Mouse (Mus musculus): ENCODE measurements at regions not wholly inside any gene's neighbourhood (a gene's known extent, or its start where the extent isn't known, plus 50 kb on each side); places are given as distances from the start of the nearest gene placed in this dataset.

DNA sequence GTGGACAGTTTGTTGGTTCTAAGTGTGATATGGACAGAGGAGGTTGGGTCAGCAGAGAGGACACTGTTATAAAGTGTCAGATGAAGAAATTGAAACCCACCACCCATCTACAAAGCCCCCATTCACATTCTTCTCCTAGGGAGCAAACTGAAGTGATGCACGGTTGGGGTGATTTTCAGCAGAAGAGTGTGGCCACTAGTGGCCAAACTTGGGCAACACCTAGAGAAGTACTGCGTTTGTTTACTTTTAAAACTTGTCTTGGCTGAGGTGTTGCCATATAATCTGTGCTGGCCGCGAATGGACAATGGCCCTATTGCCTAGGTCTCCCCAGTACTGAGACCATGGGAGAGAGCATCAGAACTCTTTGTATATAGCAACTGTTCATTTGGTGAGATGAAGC is 150.8 kb upstream of the Cox10 start:
- DNase-seq (ENCODE audit: low spot score): no peak

- DNase-seq (ENCODE audit: low spot score): no peak
Measured at GRCm38 (mm10) chr11:64220888-64221287, 141.6 kb upstream of the Cox10 start.

DNA sequence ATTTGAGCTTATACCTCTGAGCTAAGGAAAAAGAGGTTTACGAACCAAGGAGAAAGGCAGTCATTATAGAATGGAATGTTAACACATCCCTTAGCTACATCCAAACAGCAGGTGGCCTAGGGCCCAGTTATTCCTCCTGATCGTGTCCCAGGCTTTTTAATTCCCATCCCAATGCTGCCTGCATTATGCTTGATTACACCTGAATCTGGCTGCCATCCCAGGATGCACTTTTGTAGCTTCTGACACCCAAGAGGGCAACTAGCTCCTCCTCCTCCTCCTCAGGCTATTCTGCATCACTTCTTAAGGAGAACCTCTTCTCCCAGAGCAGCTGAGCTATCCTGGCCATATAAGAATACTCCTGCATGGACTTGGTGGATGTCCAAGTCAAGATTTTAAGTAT is 137.9 kb upstream of the Cox10 start:
- no peak for DNase-seq (ENCODE audit: low spot score)

DNA sequence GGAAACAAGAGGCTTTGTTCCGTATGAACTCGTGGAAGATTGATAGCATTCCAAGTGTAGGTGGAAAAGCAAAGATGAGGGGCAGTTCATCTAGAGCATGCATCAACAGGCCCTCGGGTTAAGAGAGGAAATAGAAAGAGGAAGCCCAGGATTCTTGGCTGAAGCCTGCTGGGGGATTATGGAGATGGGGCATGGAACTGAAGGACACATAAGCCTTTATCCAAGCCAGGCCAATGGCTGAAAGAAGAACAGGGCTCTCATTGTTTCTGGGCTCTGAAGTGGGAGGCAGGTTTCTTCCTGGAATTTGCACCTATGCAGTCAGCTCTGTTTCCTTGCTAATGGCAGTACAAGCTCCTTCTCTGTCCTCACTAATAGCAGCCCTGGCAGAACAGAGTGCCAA is 131.6 kb upstream of the Cox10 start:
- no peak for DNase-seq (ENCODE audit: low spot score)

- no peak for DNase-seq (ENCODE audit: low spot score)
Measured at GRCm38 (mm10) chr11:64208306-64208705, 129.0 kb upstream of the Cox10 start.

- DNase-seq (ENCODE audit: low spot score): peak; percentile 14
Measured at GRCm38 (mm10) chr11:64207358-64207864, 128.1 kb upstream of the Cox10 start.

- DNase-seq (ENCODE audit: low spot score): no peak
Measured at GRCm38 (mm10) chr11:64206155-64206554, 126.9 kb upstream of the Cox10 start.

DNA sequence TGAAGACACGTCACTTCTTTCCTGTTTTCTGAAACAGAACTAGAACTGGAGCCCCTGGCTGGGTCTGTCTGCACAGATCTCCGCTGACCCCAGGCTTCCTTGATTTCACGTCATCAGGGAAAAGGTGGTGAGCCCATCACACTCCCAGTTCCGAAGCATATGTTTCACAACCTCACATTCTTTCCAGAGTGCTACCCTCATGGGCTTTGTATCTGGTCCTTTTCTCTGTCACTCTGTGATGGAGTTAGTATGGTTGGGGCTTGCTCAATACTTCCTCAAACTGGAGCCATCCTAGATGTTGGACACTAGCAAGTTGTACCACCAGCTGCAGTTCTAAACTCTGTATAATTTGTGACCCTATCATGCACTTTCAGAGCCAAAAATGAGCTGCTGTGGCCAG is 125.8 kb upstream of the Cox10 start:
- no peak for DNase-seq (ENCODE audit: low spot score)

- no peak for DNase-seq (ENCODE audit: low spot score)
Measured at GRCm38 (mm10) chr11:64204305-64204704, 125.0 kb upstream of the Cox10 start.

- DNase-seq (ENCODE audit: low spot score): no peak
Measured at GRCm38 (mm10) chr11:64200874-64201273, 121.6 kb upstream of the Cox10 start.

GRCm38 (mm10) chr11:64195272-64195671 is 116.0 kb upstream of the Cox10 start:
- DNase-seq (ENCODE audit: low spot score): no peak

DNA sequence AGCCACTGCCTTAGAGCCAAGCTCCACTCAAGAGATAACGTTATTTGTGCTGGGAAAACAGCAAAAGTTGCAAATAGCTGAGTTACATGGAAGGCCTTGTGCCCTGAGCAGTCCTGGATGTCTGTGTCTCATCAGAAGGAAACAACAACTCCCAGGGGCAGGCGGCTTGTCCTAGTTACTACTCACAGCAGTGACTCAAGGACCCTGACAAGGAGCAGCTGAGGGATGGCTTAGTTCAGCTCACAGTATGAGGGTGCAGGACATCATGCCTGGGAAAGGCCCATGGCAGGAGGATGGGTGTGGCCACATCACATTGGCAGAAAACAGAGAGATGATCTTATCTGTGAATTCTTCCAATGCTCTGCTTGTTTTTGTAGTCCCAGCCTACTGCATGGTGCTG is 109.4 kb upstream of the Cox10 start:
- DNase-seq (ENCODE audit: low spot score): peak; percentile 47

GRCm38 (mm10) chr11:64187488-64188444 is 108.5 kb upstream of the Cox10 start:
- no peak for DNase-seq (ENCODE audit: low spot score)

DNA sequence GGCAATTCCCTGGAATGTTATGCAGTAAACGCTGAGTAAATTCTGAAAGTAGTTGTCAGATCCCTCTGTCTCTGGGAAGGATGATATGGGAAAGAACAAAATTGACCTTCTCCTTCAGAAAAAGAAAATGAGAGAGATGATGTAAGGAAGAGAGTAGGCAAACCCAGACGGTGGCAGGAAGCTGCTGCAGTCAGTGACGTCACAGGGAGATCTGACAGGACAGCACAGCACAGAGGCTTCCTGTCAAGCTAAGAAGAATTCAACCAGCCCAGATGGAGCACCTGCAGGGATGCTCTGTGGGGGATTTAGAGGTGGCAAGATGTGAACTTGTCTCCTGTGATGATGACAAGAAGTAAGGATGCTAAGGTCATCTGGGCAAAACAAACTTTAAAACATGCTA is 107.7 kb upstream of the Cox10 start:
- no peak for DNase-seq (ENCODE audit: low spot score)

- no peak for DNase-seq (ENCODE audit: low spot score)
Measured at GRCm38 (mm10) chr11:64186590-64186989, 107.3 kb upstream of the Cox10 start.

GRCm38 (mm10) chr11:64180036-64180435 is 100.8 kb upstream of the Cox10 start:
- DNase-seq (ENCODE audit: low spot score): no peak

DNA sequence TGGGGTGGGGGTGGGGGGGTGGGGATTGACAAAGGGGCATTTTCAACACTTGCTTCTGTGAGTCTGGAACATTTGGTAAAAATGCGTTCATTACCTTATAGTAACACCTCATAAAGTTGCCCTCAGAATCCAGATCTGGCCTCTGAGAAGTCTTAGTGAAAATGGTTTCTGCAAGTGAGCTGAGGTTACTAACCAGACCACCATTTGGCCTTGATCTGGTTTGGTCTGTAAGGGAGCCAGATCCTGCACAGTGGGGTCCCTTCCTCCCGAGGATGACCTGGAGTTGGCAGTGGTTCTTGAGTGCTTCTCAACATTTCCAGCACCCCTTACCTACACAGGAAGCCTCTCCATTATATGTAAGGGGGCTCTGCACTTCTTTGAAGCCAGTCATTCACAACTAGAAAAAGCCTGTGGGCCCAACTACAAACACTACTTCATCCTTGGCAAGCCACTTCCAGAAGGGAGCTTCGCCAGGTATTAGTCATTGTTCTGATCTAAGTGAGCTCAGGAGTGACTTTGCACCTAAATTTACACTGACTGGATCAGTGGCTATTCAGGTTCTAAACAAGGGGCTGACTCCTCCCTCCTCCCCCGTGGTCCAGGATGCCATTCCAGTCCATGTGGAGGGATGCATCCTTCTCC is 94.3 kb upstream of the Cox10 start:
- DNase-seq (ENCODE audit: low spot score): no peak

DNA sequence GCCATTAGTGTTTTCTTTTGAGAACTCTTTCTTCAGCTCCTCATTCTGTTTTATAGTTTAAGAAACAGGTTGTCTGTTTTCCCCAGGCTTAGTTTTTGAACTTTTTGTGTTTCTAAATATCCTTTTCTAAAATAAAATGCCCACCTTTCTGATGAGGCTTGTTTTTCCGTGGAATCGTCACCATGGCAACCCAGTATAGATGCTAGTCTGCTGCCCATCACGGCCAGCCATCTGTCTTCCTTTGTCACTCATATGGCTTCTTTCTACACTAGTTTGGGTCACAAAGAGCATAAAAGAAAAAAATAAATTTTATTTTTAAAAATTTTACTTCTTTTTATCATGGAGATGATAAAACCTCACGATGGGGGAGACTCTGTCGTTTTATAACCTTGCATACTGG is 93.7 kb upstream of the Cox10 start:
- no peak for DNase-seq (ENCODE audit: low spot score)

DNA sequence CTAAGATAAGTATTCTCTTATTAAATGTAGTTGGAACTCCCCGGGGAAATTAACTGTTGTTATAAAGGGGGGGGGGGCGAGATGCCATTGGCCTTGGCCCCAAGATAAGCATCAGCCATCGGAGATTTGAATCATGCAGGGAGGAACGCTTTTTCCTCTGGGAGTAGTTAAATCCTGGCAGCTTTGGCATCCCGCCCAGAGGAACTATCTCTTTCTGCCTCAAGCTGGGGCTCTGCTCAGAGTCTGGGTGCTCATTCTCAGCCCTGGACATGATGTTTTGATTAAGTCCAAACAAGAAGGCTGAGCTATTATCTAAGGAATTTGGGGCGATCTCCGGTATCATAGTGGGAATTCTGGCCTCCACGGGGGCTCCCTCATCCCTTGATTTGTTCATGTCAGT is 89.4 kb upstream of the Cox10 start:
- DNase-seq (ENCODE audit: low spot score): peak; percentile 79

- DNase-seq (ENCODE audit: low spot score): peak; percentile 41
Measured at GRCm38 (mm10) chr11:64164796-64165195, 85.5 kb upstream of the Cox10 start.

- no peak for DNase-seq (ENCODE audit: low spot score)
Measured at GRCm38 (mm10) chr11:64158281-64158680, 79.0 kb upstream of the Cox10 start.

DNA sequence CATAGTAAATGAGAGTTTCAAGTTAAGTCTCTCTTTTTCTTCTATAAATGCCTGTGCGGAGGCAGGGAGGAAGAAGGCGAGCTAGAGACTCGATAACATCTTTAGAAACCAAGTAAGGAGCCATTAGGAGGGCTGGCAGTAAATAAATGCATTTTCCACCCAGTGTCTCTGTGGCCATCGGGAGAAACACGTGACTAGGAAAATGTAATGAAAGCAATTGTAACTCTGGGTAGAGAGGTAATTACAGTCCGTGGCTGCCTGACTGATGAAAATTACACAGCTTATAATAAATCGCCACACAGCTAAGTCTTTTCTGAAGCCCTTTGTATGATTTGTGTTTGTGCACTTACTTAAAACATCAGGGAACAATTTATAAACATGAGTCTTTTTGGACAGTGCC is 77.4 kb upstream of the Cox10 start:
- peak; percentile 32 for DNase-seq (ENCODE audit: low spot score)

DNA sequence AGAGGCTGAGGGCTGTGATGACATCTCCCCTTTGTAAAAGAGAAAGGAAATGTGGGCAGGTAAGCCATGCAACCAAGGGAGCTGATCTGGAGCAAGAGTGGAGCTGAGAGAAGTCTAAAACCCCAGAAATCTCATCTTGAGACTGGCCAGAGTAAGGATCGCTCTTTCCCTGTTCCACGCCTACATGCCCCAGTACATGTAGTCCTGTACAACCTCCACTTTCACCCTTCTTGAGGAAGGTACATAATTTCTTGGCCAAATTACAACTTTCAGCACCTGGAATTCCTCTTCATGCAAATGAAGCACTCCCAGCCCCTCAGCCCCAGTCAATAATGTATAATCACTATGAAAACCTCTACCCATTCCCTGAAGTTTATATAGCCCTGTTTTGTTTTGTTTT is 60.2 kb upstream of the Cox10 start:
- DNase-seq (ENCODE audit: low spot score): no peak
